Mouse (Mus musculus) forebrain, postnatal 0 days (tissue): Measurements from ENCODE around the gene Iqschfp. TPM values are rescaled to one million over a fixed set of nuclear protein-coding genes. Genes with fewer than 3 reads are reported as not detected.

Experiments used
- ATAC-seq: fragments of 200-750 bp; cut with Nextera tagmentation; 2 replicates; pipeline ENCODE4 v1.8.0; 2017; ENCODE audit warnings: mild to moderate bottlenecking, moderate library complexity
- DNase-seq: peaks from one replicate; pipeline ENCODE4 v3.0.0-alpha.2; 2015
- H3K27ac ChIP-seq: fragments of 300-500 bp; sonication (generic); 2 replicates; pipeline ENCODE4 v1.5.1; 2014; ENCODE audit warnings: low read depth, mild to moderate bottlenecking, antibody characterized with exemption, low read length, moderate library complexity, mixed read lengths
- H3K27me3 ChIP-seq: fragments of 300-500 bp; sonication (generic); 2 replicates; pipeline ENCODE4 v1.6.1; 2014; ENCODE audit warnings: mild to moderate bottlenecking, low read length, mixed read lengths; ENCODE audit not compliant: insufficient read depth
- H3K36me3 ChIP-seq: fragments of 300-500 bp; sonication (generic); 2 replicates; pipeline ENCODE4 v1.6.1; 2014; ENCODE audit warnings: mild to moderate bottlenecking, moderate library complexity; ENCODE audit not compliant: insufficient read depth
- H3K4me1 ChIP-seq: fragments of 300-500 bp; sonication (generic); 2 replicates; pipeline ENCODE4 v1.6.1; 2014; ENCODE audit warnings: antibody characterized with exemption; ENCODE audit not compliant: insufficient read depth
- H3K4me2 ChIP-seq: fragments of 300-500 bp; sonication (generic); 2 replicates; pipeline ENCODE4 v1.6.1; 2014; ENCODE audit warnings: low read depth, mild to moderate bottlenecking, moderate library complexity
- H3K4me3 ChIP-seq: fragments of 300-500 bp; sonication (generic); 2 replicates; pipeline ENCODE4 v1.5.1; 2014; ENCODE audit warnings: low read depth, low read length, mixed read lengths
- H3K9ac ChIP-seq: fragments of 300-500 bp; sonication (generic); 2 replicates; pipeline ENCODE4 v1.6.1; 2014; ENCODE audit warnings: mild to moderate bottlenecking
- H3K9me3 ChIP-seq: fragments of 300-500 bp; sonication (generic); 2 replicates; pipeline ENCODE4 v1.6.1; 2016; ENCODE audit warnings: low read length
- CTCF ChIP-seq: sonication (generic); IDR thresholded peaks from 2 replicates; pipeline ENCODE4 v1.5.1; 2016; ENCODE audit warnings: antibody characterized with exemption, control low read depth, low read depth
- WGBS: fragments of 180-500 bp; shearing (Covaris S2); extraction: QIAGEN DNeasy Blood & Tissue Kit; methylation state at CpG from one replicate; pipeline ENCODE4 v1.1.7; 2014; 5-methylcytosine and 5-hydroxymethylcytosine counted together
- polyA plus RNA-seq: library from polyadenylated mRNA; unstranded; fragments of >200 nt; fragmentation: Nextera tagmentation; extraction: Ambion mirVana; gene quantifications from 2 replicates; pipeline ENCODE4 v1.2.1, GENCODE M21; 2015
- total RNA-seq: library from RNA; depleted of rRNA; stranded (reverse); fragments of >200 nt; gene quantifications from 2 replicates; pipeline ENCODE4 v1.2.3, GENCODE M21; 2014

Gene Iqschfp
- total and polyA plus RNA-seq, 2 experiments from 2014 or later = 6.6 to 8.8 TPM

- ATAC-seq (peak; percentile 59), DNase-seq (no peak)
- no peak for TF ChIP-seq CTCF
- Histone ChIP-seq H3K4me1 (no peaks in the 10 kb centered on the region; the same call in 1 of the 2 replicates), H3K27ac (peak overlapping the region; percentile 66), H3K4me2 (peak overlapping the region; percentile 29), H3K9ac (0 out of 2 replicates have a peak overlapping the region, but pooled peaks have one; percentile 33), H3K27me3 (no peaks in the 10 kb centered on the region), H3K4me3 (peak overlapping the region; percentile 16; the same call in 1 of the 2 replicates), H3K36me3 (no peaks in the 10 kb centered on the region), H3K9me3 (no peaks in the 10 kb centered on the region)
- 14% methylated on average over 7 of the region's 7 CpGs for WGBS
Observed at GRCm38 (mm10) chr3:68282844-68283594, 391.0 kb downstream of the Iqschfp start.

- peak overlapping the region; percentile 16 for H3K4me3 ChIP-seq
- DNase-seq (peak; percentile 74), ATAC-seq (peak; percentile 66)
- no peaks in the 10 kb centered on the region for H3K9me3 ChIP-seq
- H3K9ac ChIP-seq = 0 out of 2 replicates have a peak overlapping the region, but pooled peaks have one; percentile 33
- H3K4me1 ChIP-seq = no peaks in the 10 kb centered on the region; the same call in 1 of the 2 replicates
- 28% methylated on average over 10 of the region's 10 CpGs for WGBS
- no peak for TF ChIP-seq CTCF
- H3K36me3 ChIP-seq = no peaks in the 10 kb centered on the region
- H3K27ac ChIP-seq = peak overlapping the region; percentile 66
- H3K4me2 ChIP-seq = peak overlapping the region; percentile 29
- no peaks in the 10 kb centered on the region for H3K27me3 ChIP-seq
Observed at GRCm38 (mm10) chr3:68283595-68283991, 391.6 kb downstream of the Iqschfp start.

GRCm38 (mm10) chr3:68284500-68284899, 392.5 kb downstream of the Iqschfp start:
- no peaks in the 10 kb centered on the region for H3K27me3 ChIP-seq
- H3K27ac ChIP-seq = no peak overlapping the region
- WGBS = 34% methylated on average over 2 of the region's 2 CpGs
- no peak for TF ChIP-seq CTCF
- no peaks in the 10 kb centered on the region for H3K9me3 ChIP-seq
- ATAC-seq = no peak
- no peak overlapping the region for H3K4me3 ChIP-seq
- no peak overlapping the region for H3K9ac ChIP-seq
- DNase-seq = no peak
- H3K36me3 ChIP-seq = no peaks in the 10 kb centered on the region
- H3K4me1 ChIP-seq = no peaks in the 10 kb centered on the region; the same call in 1 of the 2 replicates
- no peak overlapping the region for H3K4me2 ChIP-seq

- 52% methylated on average over 7 of the region's 7 CpGs for WGBS
- Histone ChIP-seq H3K36me3 (no peaks in the 10 kb centered on the region), H3K9ac (no peak overlapping the region), H3K27ac (no peak overlapping the region), H3K9me3 (no peaks in the 10 kb centered on the region), H3K4me2 (no peak overlapping the region), H3K4me3 (no peak overlapping the region), H3K4me1 (0 out of 2 replicates have a peak, but pooled peaks cover 3% of the 10 kb centered on the region), H3K27me3 (no peaks in the 10 kb centered on the region)
- peak; percentile 63 for ATAC-seq
- peak; percentile 29 for DNase-seq
- no peak for TF ChIP-seq CTCF
Observed at GRCm38 (mm10) chr3:68296752-68297151, 404.7 kb downstream of the Iqschfp start.

- Histone ChIP-seq H3K4me3 (no peak overlapping the region), H3K9ac (no peak overlapping the region), H3K27me3 (no peaks in the 10 kb centered on the region), H3K4me2 (no peak overlapping the region), H3K4me1 (no peaks in the 10 kb centered on the region), H3K9me3 (no peaks in the 10 kb centered on the region), H3K27ac (no peak overlapping the region), H3K36me3 (no peaks in the 10 kb centered on the region)
- TF ChIP-seq CTCF = no peak
- DNase-seq = no peak
- 71% methylated on average over 1 of the region's 1 CpGs for WGBS
- no peak for ATAC-seq
Observed at GRCm38 (mm10) chr3:68305647-68306046, 413.6 kb downstream of the Iqschfp start.

GRCm38 (mm10) chr3:68306726-68307125, 414.7 kb downstream of the Iqschfp start:
- no peaks in the 10 kb centered on the region for H3K27me3 ChIP-seq
- ATAC-seq = no peak
- no peak overlapping the region for H3K4me2 ChIP-seq
- no peak overlapping the region for H3K4me3 ChIP-seq
- no peaks in the 10 kb centered on the region for H3K4me1 ChIP-seq
- DNase-seq = no peak
- no peaks in the 10 kb centered on the region for H3K9me3 ChIP-seq
- no peaks in the 10 kb centered on the region for H3K36me3 ChIP-seq
- H3K9ac ChIP-seq = no peak overlapping the region
- WGBS = 35% methylated on average over 4 of the region's 4 CpGs
- no peak for TF ChIP-seq CTCF
- no peak overlapping the region for H3K27ac ChIP-seq

GRCm38 (mm10) chr3:68325575-68325974, 433.5 kb downstream of the Iqschfp start:
- no peaks in the 10 kb centered on the region for H3K36me3 ChIP-seq
- no peaks in the 10 kb centered on the region for H3K9me3 ChIP-seq
- no peak overlapping the region for H3K4me3 ChIP-seq
- no peaks in the 10 kb centered on the region for H3K27me3 ChIP-seq
- no peak overlapping the region for H3K4me2 ChIP-seq
- no peak for TF ChIP-seq CTCF
- DNase-seq (no peak), ATAC-seq (no peak)
- WGBS = 75% methylated on average over 6 of the region's 6 CpGs
- H3K27ac ChIP-seq = no peak overlapping the region
- H3K9ac ChIP-seq = no peak overlapping the region
- H3K4me1 ChIP-seq = no peaks in the 10 kb centered on the region
